36 mouse cellular contexts compared by ENCODE assay signal in genomic region chr1:133718786-133719185, GRCm38 (mm10). TPM values are rescaled to one million over a fixed set of nuclear protein-coding genes. Genes with fewer than 3 reads are reported as not detected.
"Had no signal": no experiment of that assay in that cellular context is flagged by ENCODE, and none has a peak within 500 bp of the region (broad histone marks: within the 10 kb centered on the region; RNA-seq: fewer than 3 reads in every experiment).

No protein-coding gene starts in this region.

- H3K4me1 ChIP-seq: limb, embryonic 12.5 days; limb, embryonic 15.5 days; liver, embryonic 12.5 days; liver, embryonic 13.5 days; lung, embryonic 15.5 days; midbrain, embryonic 12.5 days; midbrain, embryonic 13.5 days; midbrain, embryonic 15.5 days; neural tube, embryonic 12.5 days had no signal

- DNase-seq: liver; liver, embryonic 13.5 days; liver, postnatal 0 days; lung, adult 18-20 months; lung, adult 2 months; lung, postnatal 10 days; lung, postnatal 14 days; lung, postnatal 36 days; lung, postnatal 4 days; midbrain, embryonic 14.5 days had no signal

- H3K4me3 ChIP-seq: limb, embryonic 10.5 days; limb, embryonic 12.5 days; limb, embryonic 13.5 days; limb, embryonic 15.5 days; liver, embryonic 12.5 days; liver, embryonic 13.5 days; liver, embryonic 15.5 days; lung, embryonic 15.5 days; megakaryocyte, embryonic 14.5 days; midbrain, embryonic 10.5 days; midbrain, embryonic 12.5 days; midbrain, embryonic 13.5 days; midbrain, embryonic 15.5 days; myocyte; neural tube, embryonic 12.5 days had no signal

- H3K27ac ChIP-seq: limb, embryonic 10.5 days; limb, embryonic 12.5 days; limb, embryonic 13.5 days; limb, embryonic 15.5 days; liver, embryonic 12.5 days; liver, embryonic 13.5 days; liver, embryonic 14.5 days; liver, embryonic 15.5 days; lung, embryonic 15.5 days; macrophage; midbrain, embryonic 10.5 days; midbrain, embryonic 12.5 days; midbrain, embryonic 13.5 days; midbrain, embryonic 15.5 days; neural tube, embryonic 12.5 days had no signal

- H3K27me3 ChIP-seq: limb, embryonic 12.5 days; limb, embryonic 13.5 days; limb, embryonic 15.5 days; liver, embryonic 12.5 days; liver, embryonic 13.5 days; liver, embryonic 15.5 days; lung, embryonic 15.5 days; megakaryocyte, embryonic 14.5 days; midbrain, embryonic 12.5 days; midbrain, embryonic 13.5 days; midbrain, embryonic 15.5 days; neural tube, embryonic 12.5 days had no signal

RNA-seq across cellular contexts. Expression of gene Lax1, which starts 28.9 kb away (rescaled TPM):
- polyA plus RNA-seq: macrophage; midbrain, embryonic 14.5 days; midbrain, postnatal 0 days; neural tube, embryonic 12.5 days had no signal

RNA-seq across cellular contexts. Expression of gene Zbed6, which starts 58.1 kb away (rescaled TPM):
- polyA plus RNA-seq: limb, embryonic 10.5 days; limb, embryonic 11.5 days; limb, embryonic 12.5 days; limb, embryonic 13.5 days; limb, embryonic 15.5 days; liver, embryonic 11.5 days; liver, embryonic 12.5 days; liver, embryonic 13.5 days; liver, embryonic 15.5 days; liver, embryonic 16.5 days; lung, embryonic 14.5 days; lung, embryonic 15.5 days; lung, embryonic 16.5 days; lung, postnatal 0 days; midbrain, embryonic 10.5 days; midbrain, embryonic 11.5 days; midbrain, embryonic 12.5 days; midbrain, embryonic 13.5 days; midbrain, embryonic 14.5 days; midbrain, embryonic 15.5 days; midbrain, embryonic 16.5 days; neural tube, embryonic 11.5 days; neural tube, embryonic 12.5 days had no signal
